Mouse (Mus musculus) intestine, postnatal 0 days (tissue): ENCODE measurements at regions not wholly inside any gene's neighbourhood (a gene's known extent, or its start where the extent isn't known, plus 50 kb on each side); places are given as distances from the start of the nearest gene placed in this dataset.

ENCODE experiments used
- ATAC-seq: fragments of 200-750 bp; cut with Nextera tagmentation; 2 replicates; pipeline ENCODE4 v1.8.0; 2017; ENCODE audit warnings: mild to moderate bottlenecking, moderate TSS enrichment, moderate library complexity
- H3K27ac ChIP-seq: fragments of 300-500 bp; sonication (generic); 2 replicates; pipeline ENCODE4 v1.5.1; 2014; ENCODE audit warnings: mild to moderate bottlenecking, low read depth, low read length, moderate library complexity
- H3K27me3 ChIP-seq: fragments of 300-500 bp; sonication (generic); replicated peaks from 2 replicates; pipeline ENCODE4 v1.6.1; 2014; ENCODE audit warnings: low read length, mixed read lengths; ENCODE audit not compliant: control insufficient read depth, insufficient read depth
- H3K36me3 ChIP-seq: fragments of 300-500 bp; sonication (generic); 2 replicates; pipeline ENCODE4 v1.6.1; 2014; ENCODE audit warnings: mild to moderate bottlenecking, moderate library complexity; ENCODE audit not compliant: control insufficient read depth, insufficient read depth
- H3K4me1 ChIP-seq: fragments of 300-500 bp; sonication (generic); replicated peaks from 2 replicates; pipeline ENCODE4 v1.6.1; 2014; ENCODE audit warnings: antibody characterized with exemption, low read length, mixed read lengths; ENCODE audit not compliant: control insufficient read depth, insufficient read depth
- H3K4me2 ChIP-seq: fragments of 300-500 bp; sonication (generic); replicated peaks from 2 replicates; pipeline ENCODE4 v1.6.1; 2014; ENCODE audit warnings: low read depth, mild to moderate bottlenecking, moderate library complexity
- H3K4me3 ChIP-seq: fragments of 300-500 bp; sonication (generic); 2 replicates; pipeline ENCODE4 v1.5.1; 2014; ENCODE audit warnings: low read depth, low read length
- H3K9ac ChIP-seq: fragments of 300-500 bp; sonication (generic); 2 replicates; pipeline ENCODE4 v1.6.1; 2014; ENCODE audit warnings: mild to moderate bottlenecking, low read depth, low read length
- H3K9me3 ChIP-seq: fragments of 300-500 bp; sonication (generic); 2 replicates; pipeline ENCODE4 v1.6.1; 2016; ENCODE audit warnings: mixed run types; ENCODE audit not compliant: control insufficient read depth
- CTCF ChIP-seq: sonication (generic); IDR thresholded peaks from 2 replicates; pipeline ENCODE4 v1.5.1; 2016; ENCODE audit warnings: low read depth, mild to moderate bottlenecking, control low read depth, antibody characterized with exemption, moderate library complexity
- whole genome bisulfite sequencing: fragments of 180-500 bp; shearing (Covaris S2); extraction: QIAGEN DNeasy Blood & Tissue Kit; methylation state at CpG from one replicate; pipeline ENCODE4 v1.1.7; 2014; 5-methylcytosine and 5-hydroxymethylcytosine counted together

DNA sequence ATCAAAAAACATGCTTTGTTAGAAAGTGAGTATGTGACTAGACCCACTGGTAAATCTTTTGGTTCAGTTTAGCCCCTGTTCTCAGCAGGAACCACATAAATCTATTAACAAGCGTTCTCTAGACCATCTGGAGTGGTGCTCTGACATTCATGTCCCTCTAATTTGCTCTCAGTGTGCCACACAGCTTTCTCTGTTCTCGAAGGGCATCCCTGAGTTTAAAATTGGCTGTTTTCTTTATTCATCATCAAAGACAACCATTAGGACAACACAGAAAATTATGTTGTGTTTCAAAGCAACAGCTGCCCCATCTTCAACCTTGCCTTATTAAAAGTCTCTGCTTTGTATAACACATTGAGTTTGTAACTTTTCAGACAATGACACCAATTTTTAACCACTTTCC lies 1124.1 kb downstream of the Stim2 start:
- Histone ChIP-seq H3K27ac (no peak overlapping the region), H3K9ac (no peak overlapping the region), H3K4me2 (no peak overlapping the region), H3K4me3 (no peak overlapping the region), H3K9me3 (no peaks in the 10 kb centered on the region), H3K36me3 (no peaks in the 10 kb centered on the region), H3K4me1 (no peaks in the 10 kb centered on the region), H3K27me3 (no peaks in the 10 kb centered on the region)
- 64% methylated on average over 2 of the region's 2 CpGs for WGBS
- TF ChIP-seq CTCF = no peak
- no peak for ATAC-seq

DNA sequence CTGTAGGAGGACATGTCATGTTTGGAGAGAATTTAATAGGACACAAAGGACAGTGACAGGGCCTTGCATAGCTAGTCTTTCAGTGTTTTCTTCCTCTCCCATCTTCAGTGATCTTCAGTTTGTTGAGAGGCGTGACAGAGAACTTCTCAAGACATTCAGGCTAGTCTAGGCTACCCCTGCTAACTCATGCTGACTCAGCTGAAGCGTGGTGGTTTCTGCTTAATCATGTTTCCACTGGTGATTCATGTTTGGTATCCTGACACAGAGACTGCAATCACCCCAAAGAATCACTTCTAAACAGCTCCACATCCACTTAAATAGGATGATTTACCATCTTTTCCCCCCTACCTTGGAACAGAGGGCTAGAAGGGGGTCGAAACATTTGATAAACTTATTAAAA lies 1136.0 kb downstream of the Stim2 start:
- H3K9ac ChIP-seq = no peak overlapping the region
- 73% methylated on average over 3 of the region's 3 CpGs for WGBS
- no peak for TF ChIP-seq CTCF
- H3K4me3 ChIP-seq = no peak overlapping the region
- H3K36me3 ChIP-seq = no peaks in the 10 kb centered on the region
- H3K4me1 ChIP-seq = no peaks in the 10 kb centered on the region
- no peak overlapping the region for H3K4me2 ChIP-seq
- H3K27me3 ChIP-seq = no peaks in the 10 kb centered on the region
- no peaks in the 10 kb centered on the region for H3K9me3 ChIP-seq
- ATAC-seq = no peak
- H3K27ac ChIP-seq = no peak overlapping the region

DNA sequence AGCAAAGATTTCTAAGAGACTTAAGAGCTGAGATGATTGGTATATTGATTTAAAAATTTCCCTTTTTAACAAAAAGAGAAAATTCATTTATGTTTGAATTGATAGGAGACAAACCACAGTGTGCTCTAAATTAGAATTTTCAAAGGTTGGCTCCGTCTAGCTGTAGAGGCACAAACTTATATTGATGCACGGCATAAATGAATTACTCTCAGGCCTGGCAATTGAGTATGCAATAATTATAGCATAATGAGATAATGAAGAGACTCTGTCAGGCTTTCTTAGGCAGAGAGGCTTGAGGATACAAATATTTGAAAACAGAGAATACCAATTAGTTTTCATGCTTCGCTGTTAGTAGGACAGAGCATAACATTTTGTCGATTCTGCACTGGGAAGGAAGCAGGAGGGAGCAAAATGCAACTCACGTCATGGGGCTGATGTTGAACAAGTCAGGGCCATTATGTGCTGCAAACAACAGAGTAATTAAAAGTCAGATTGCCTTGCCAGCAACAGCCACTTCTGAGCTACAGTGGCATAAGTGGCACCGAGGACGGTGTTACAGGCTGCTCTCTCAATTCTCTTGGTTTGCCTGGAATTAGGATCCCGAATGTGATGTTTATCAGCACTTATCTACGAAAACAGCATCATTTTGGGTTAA lies 1137.1 kb downstream of the Stim2 start:
- H3K4me1 ChIP-seq = no peaks in the 10 kb centered on the region
- ATAC-seq = no peak
- H3K4me3 ChIP-seq = no peak overlapping the region
- H3K36me3 ChIP-seq = no peaks in the 10 kb centered on the region
- H3K9ac ChIP-seq = no peak overlapping the region
- H3K9me3 ChIP-seq = no peaks in the 10 kb centered on the region
- H3K27ac ChIP-seq = no peak overlapping the region
- WGBS = 73% methylated on average over 9 of the region's 9 CpGs
- no peak overlapping the region for H3K4me2 ChIP-seq
- no peaks in the 10 kb centered on the region for H3K27me3 ChIP-seq
- no peak for TF ChIP-seq CTCF

DNA sequence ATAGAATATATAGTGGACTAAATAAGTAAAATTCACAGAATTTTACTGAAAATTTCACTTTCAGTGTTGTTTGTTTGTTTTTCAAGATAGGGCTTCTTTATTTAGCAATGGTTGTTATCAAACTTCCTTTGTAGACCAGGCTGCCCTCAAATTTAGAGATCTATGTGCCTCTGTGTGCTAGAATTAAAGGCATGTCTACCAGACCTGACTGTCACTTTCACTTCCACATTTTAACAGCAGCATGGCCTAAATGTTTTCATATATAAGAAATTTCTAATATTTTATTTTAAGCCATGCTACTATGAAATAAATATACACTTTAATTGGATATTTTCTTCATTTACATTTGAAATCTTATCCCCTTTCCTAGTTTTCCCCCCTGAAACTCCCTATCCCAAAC lies 1140.5 kb downstream of the Stim2 start:
- Histone ChIP-seq H3K27ac (no peak overlapping the region), H3K4me3 (no peak overlapping the region), H3K27me3 (no peaks in the 10 kb centered on the region), H3K36me3 (no peaks in the 10 kb centered on the region), H3K9me3 (no peaks in the 10 kb centered on the region), H3K4me2 (no peak overlapping the region), H3K9ac (no peak overlapping the region), H3K4me1 (no peaks in the 10 kb centered on the region)
- TF ChIP-seq CTCF = no peak
- no peak for ATAC-seq

DNA sequence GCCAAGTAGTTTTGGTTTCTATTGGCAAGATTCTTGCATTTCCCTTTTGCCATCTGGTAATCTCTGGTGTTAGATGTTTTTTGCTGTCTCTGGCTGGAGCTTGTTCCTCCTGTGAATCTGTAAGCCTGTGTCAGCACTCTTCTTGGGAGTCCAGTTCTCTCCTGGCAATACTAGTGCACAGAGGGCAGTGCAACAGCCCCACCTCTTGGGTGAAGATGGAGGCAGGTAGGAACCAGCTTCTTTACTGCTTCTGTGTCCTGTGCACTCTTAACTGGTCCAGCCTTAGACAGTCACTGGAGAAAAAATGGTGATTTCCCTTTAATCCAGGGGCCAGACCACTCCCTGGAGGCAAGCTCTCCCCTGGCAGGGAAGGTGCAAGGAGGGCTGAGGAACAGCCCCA lies 1149.1 kb downstream of the Stim2 start:
- no peak overlapping the region for H3K9ac ChIP-seq
- no peak overlapping the region for H3K27ac ChIP-seq
- ATAC-seq = no peak
- no peaks in the 10 kb centered on the region for H3K36me3 ChIP-seq
- H3K4me2 ChIP-seq = no peak overlapping the region
- no peaks in the 10 kb centered on the region for H3K9me3 ChIP-seq
- H3K27me3 ChIP-seq = no peaks in the 10 kb centered on the region
- TF ChIP-seq CTCF = 0 out of 2 replicates have a peak, but pooled peaks have one; percentile 3
- H3K4me1 ChIP-seq = no peaks in the 10 kb centered on the region
- no peak overlapping the region for H3K4me3 ChIP-seq

DNA sequence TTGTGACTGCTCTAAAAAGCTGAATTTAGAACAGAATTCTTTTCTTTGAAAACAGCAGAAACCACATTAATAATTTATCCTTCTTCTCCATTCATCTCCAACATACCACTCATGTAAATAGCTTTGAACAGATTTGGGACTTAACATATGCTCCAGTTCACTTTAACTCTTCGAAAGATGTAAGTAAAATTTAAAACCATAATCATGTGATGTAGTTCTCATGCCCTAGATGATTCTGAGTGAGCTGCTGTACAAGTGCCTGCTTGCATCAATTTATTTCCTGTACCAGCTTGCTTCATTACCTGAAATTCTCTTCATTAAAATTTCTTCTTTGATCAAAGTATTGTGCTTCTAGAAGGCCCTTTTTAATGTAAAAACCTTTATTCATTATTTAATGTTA lies 1176.5 kb downstream of the Stim2 start:
- H3K36me3 ChIP-seq = no peaks in the 10 kb centered on the region
- H3K27ac ChIP-seq = no peak overlapping the region
- no peak overlapping the region for H3K4me2 ChIP-seq
- H3K9me3 ChIP-seq = no peaks in the 10 kb centered on the region
- H3K27me3 ChIP-seq = no peaks in the 10 kb centered on the region
- no peaks in the 10 kb centered on the region for H3K4me1 ChIP-seq
- no peak overlapping the region for H3K9ac ChIP-seq
- no peak for ATAC-seq
- WGBS = 67% methylated on average over 1 of the region's 1 CpGs
- no peak overlapping the region for H3K4me3 ChIP-seq
- TF ChIP-seq CTCF = no peak
